In genomic region chr7:80200963-80201539, GRCm38 (mm10) we compare ENCODE assay signal across 15 mouse cellular contexts. TPM values are rescaled to one million over a fixed set of nuclear protein-coding genes. Genes with fewer than 3 reads are reported as not detected.
A peak's percentile ranks its signal among the peaks of the same experiment; 100 is the strongest.
DNase-seq lines count a peak whose midpoint lies in the region; ATAC-seq lines count a peak whose summit lies in the region.
"Had no signal": no experiment of that assay in that cellular context is flagged by ENCODE, and none has a peak within 500 bp of the region (broad histone marks: within the 10 kb centered on the region; RNA-seq: fewer than 3 reads in every experiment).

No protein-coding gene starts in this region.

- H3K27ac ChIP-seq in midbrain, embryonic 10.5 days (replicated peaks) = 0 out of 2 replicates have a peak overlapping the region, but pooled peaks have one; percentile 13
- no peak overlapping the region for H3K27ac ChIP-seq in midbrain, embryonic 14.5 days (replicated peaks; ENCODE audit: low read depth, low read length)
- H3K27ac ChIP-seq in hindbrain, embryonic 13.5 days = no peak overlapping the region
- H3K27ac ChIP-seq in liver, embryonic 15.5 days (replicated peaks) = peak overlapping the region; percentile 100
- H3K27ac ChIP-seq: embryonic facial prominence, embryonic 15.5 days had no signal

- 88% methylated on average over 5 of the region's 5 CpGs for WGBS in midbrain, embryonic 10.5 days
- WGBS in midbrain, embryonic 14.5 days = 92% methylated on average over 5 of the region's 5 CpGs
- WGBS in hindbrain, embryonic 13.5 days = 92% methylated on average over 5 of the region's 5 CpGs
- 84% methylated on average over 5 of the region's 5 CpGs for WGBS in liver, embryonic 15.5 days (ENCODE audit: insufficient replicate concordance)

- no peak overlapping the region for H3K9ac ChIP-seq in midbrain, embryonic 14.5 days (replicated peaks; ENCODE audit: low read length)
- H3K9ac ChIP-seq in hindbrain, embryonic 13.5 days = no peak overlapping the region
- peak overlapping the region; percentile 97 for H3K9ac ChIP-seq in liver, embryonic 15.5 days
- H3K9ac ChIP-seq: embryonic facial prominence, embryonic 15.5 days had no signal

- H3K4me3 ChIP-seq in midbrain, embryonic 10.5 days = no peak overlapping the region
- no peak overlapping the region for H3K4me3 ChIP-seq in midbrain, embryonic 14.5 days (replicated peaks; ENCODE audit: low read depth, low read length)
- no peak overlapping the region for H3K4me3 ChIP-seq in hindbrain, embryonic 13.5 days
- H3K4me3 ChIP-seq in liver, embryonic 15.5 days (replicated peaks) = peak overlapping the region; percentile 91

- H3K27me3 ChIP-seq in midbrain, embryonic 10.5 days (ENCODE audit: low read depth, poor library complexity, severe bottlenecking) = no peaks in the 10 kb centered on the region
- no peaks in the 10 kb centered on the region for H3K27me3 ChIP-seq in midbrain, embryonic 14.5 days (ENCODE audit: control insufficient read depth, insufficient read depth, low read length)
- no peaks in the 10 kb centered on the region for H3K27me3 ChIP-seq in hindbrain, embryonic 13.5 days
- no peaks in the 10 kb centered on the region for H3K27me3 ChIP-seq in liver, embryonic 15.5 days
- H3K27me3 ChIP-seq: embryonic facial prominence, embryonic 15.5 days had no signal

- no peak for ATAC-seq in midbrain, embryonic 14.5 days (ENCODE audit: low FRiP score, low TSS enrichment)
- ATAC-seq in hindbrain, embryonic 13.5 days (ENCODE audit: low FRiP score) = no peak
- no peak for ATAC-seq in liver, embryonic 15.5 days (ENCODE audit: insufficient read depth)

- H3K36me3 ChIP-seq in midbrain, embryonic 10.5 days = peaks cover 22% of the 10 kb centered on the region; the same call in 1 of the 2 replicates
- no peaks in the 10 kb centered on the region for H3K36me3 ChIP-seq in midbrain, embryonic 14.5 days (ENCODE audit: control insufficient read depth, insufficient read depth, low read length)
- H3K36me3 ChIP-seq in hindbrain, embryonic 13.5 days = no peaks in the 10 kb centered on the region
- peaks cover 50% of the 10 kb centered on the region for H3K36me3 ChIP-seq in liver, embryonic 15.5 days (replicated peaks)

- H3K4me1 ChIP-seq in midbrain, embryonic 10.5 days = peaks cover 89% of the 10 kb centered on the region
- peaks cover 59% of the 10 kb centered on the region for H3K4me1 ChIP-seq in midbrain, embryonic 14.5 days (ENCODE audit: control insufficient read depth, insufficient read depth, low read length)
- peaks cover 78% of the 10 kb centered on the region for H3K4me1 ChIP-seq in hindbrain, embryonic 13.5 days (replicated peaks)
- H3K4me1 ChIP-seq in liver, embryonic 15.5 days (replicated peaks) = peaks cover 92% of the 10 kb centered on the region

- H3K4me2 ChIP-seq in midbrain, embryonic 14.5 days (ENCODE audit: low read length) = no peak overlapping the region
- H3K4me2 ChIP-seq in hindbrain, embryonic 13.5 days = peak overlapping the region; percentile 13; the same call in 1 of the 2 replicates
- peak overlapping the region; percentile 91 for H3K4me2 ChIP-seq in liver, embryonic 15.5 days

- DNase-seq in adrenal gland, postnatal 10 days = peak; percentile 75
- no peak for DNase-seq in adrenal gland, adult 18-20 months (ENCODE audit: low spot score in 2 of 2)
- DNase-seq in midbrain, embryonic 10.5 days (ENCODE audit: low spot score) = no peak
- DNase-seq in midbrain, embryonic 14.5 days = no peak
- no peak for DNase-seq in layer of hippocampus, adult 9-11 months
- no peak for DNase-seq in testis, postnatal 10 days (ENCODE audit: low spot score)
- DNase-seq: cerebellum, adult 9-10 months; heart, adult 18-20 months; heart, postnatal 4 days; kidney, postnatal 10 days; lung, postnatal 14 days; thymus, adult 18-20 months had no signal

- H3K9me3 ChIP-seq in midbrain, embryonic 10.5 days (replicated peaks) = no peaks in the 10 kb centered on the region
- H3K9me3 ChIP-seq in midbrain, embryonic 14.5 days (ENCODE audit: control insufficient read depth, low read length) = no peaks in the 10 kb centered on the region
- no peaks in the 10 kb centered on the region for H3K9me3 ChIP-seq in hindbrain, embryonic 13.5 days
- H3K9me3 ChIP-seq in liver, embryonic 15.5 days (replicated peaks) = no peaks in the 10 kb centered on the region
- H3K9me3 ChIP-seq: embryonic facial prominence, embryonic 15.5 days had no signal

RNA-seq across cellular contexts. Expression of gene Sema4b, which starts 14.4 kb away (rescaled TPM):
- 10 to 100 TPM; 39.0 to 44.3 TPM for total RNA-seq in adrenal gland, postnatal 10 days (2021)
- total RNA-seq in adrenal gland, adult 18-20 months (2021) = 10 to 100 TPM; 62.7 to 75.9 TPM
- 12.6 and 16.5 TPM in 2 replicates for polyA plus RNA-seq in midbrain, embryonic 10.5 days (2016; fragmentation: Nextera tagmentation; extraction: Ambion mirVana)
- 19.8 and 21.9 TPM in 2 replicates for polyA plus RNA-seq in midbrain, embryonic 14.5 days (2014; fragmentation: Nextera tagmentation; extraction: Ambion mirVana)
- polyA plus RNA-seq in hindbrain, embryonic 13.5 days (2015; fragmentation: Nextera tagmentation; extraction: Ambion mirVana) = 23.9 and 26.5 TPM in 2 replicates
- polyA plus RNA-seq in liver, embryonic 15.5 days (2015; fragmentation: Nextera tagmentation; extraction: Ambion mirVana) = 15.2 and 15.5 TPM in 2 replicates

RNA-seq across cellular contexts. Expression of gene Cib1, which starts 31.6 kb away (rescaled TPM):
- total RNA-seq in adrenal gland, postnatal 10 days (2021) = 10 to 100 TPM; 50.6 to 54.9 TPM
- 10 to 100 TPM; 53.9 to 64.2 TPM for total RNA-seq in adrenal gland, adult 18-20 months (2021)
- 63.3 and 77.6 TPM in 2 replicates for polyA plus RNA-seq in midbrain, embryonic 10.5 days (2016; fragmentation: Nextera tagmentation; extraction: Ambion mirVana)
- 24.2 and 26.7 TPM in 2 replicates for polyA plus RNA-seq in midbrain, embryonic 14.5 days (2014; fragmentation: Nextera tagmentation; extraction: Ambion mirVana)
- 35.0 and 38.1 TPM in 2 replicates for polyA plus RNA-seq in hindbrain, embryonic 13.5 days (2015; fragmentation: Nextera tagmentation; extraction: Ambion mirVana)
- polyA plus RNA-seq in liver, embryonic 15.5 days (2015; fragmentation: Nextera tagmentation; extraction: Ambion mirVana) = 84.7 and 85.0 TPM in 2 replicates

RNA-seq across cellular contexts. Expression of gene Gdpgp1, which starts 31.6 kb away (rescaled TPM):
- 1 to 10 TPM; 3.0 to 3.9 TPM for total RNA-seq in adrenal gland, postnatal 10 days (2021)
- total RNA-seq in adrenal gland, adult 18-20 months (2021) = 1 to 10 TPM; 3.8 to 4.1 TPM
- 5.6 and 6.3 TPM in 2 replicates for polyA plus RNA-seq in midbrain, embryonic 10.5 days (2016; fragmentation: Nextera tagmentation; extraction: Ambion mirVana)
- 4.0 TPM in 2 replicates for polyA plus RNA-seq in midbrain, embryonic 14.5 days (2014; fragmentation: Nextera tagmentation; extraction: Ambion mirVana)
- 4.1 and 5.3 TPM in 2 replicates for polyA plus RNA-seq in hindbrain, embryonic 13.5 days (2015; fragmentation: Nextera tagmentation; extraction: Ambion mirVana)
- 2.0 and 2.1 TPM in 2 replicates for polyA plus RNA-seq in liver, embryonic 15.5 days (2015; fragmentation: Nextera tagmentation; extraction: Ambion mirVana)

RNA-seq across cellular contexts. Expression of gene Ttll13, which starts 45.1 kb away (rescaled TPM):
- total RNA-seq in adrenal gland, postnatal 10 days (2021) = 1 to 10 TPM; 1.1 to 1.8 TPM
- 1 to 10 TPM; 1.2 to 1.7 TPM for total RNA-seq in adrenal gland, adult 18-20 months (2021)
- polyA plus RNA-seq in midbrain, embryonic 10.5 days (2016; fragmentation: Nextera tagmentation; extraction: Ambion mirVana) = 0.68 and 0.94 TPM in 2 replicates
- 1.2 and 2.2 TPM in 2 replicates for polyA plus RNA-seq in midbrain, embryonic 14.5 days (2014; fragmentation: Nextera tagmentation; extraction: Ambion mirVana)
- 1.7 and 2.1 TPM in 2 replicates for polyA plus RNA-seq in hindbrain, embryonic 13.5 days (2015; fragmentation: Nextera tagmentation; extraction: Ambion mirVana)
- 0.16 and 0.20 TPM in 2 replicates for polyA plus RNA-seq in liver, embryonic 15.5 days (2015; fragmentation: Nextera tagmentation; extraction: Ambion mirVana)

RNA-seq across cellular contexts. Expression of gene Ngrn, which starts 60.0 kb away (rescaled TPM):
- 10 to 100 TPM; 38.7 to 47.4 TPM for total RNA-seq in adrenal gland, postnatal 10 days (2021)
- 10 to 100 TPM; 40.7 to 41.4 TPM for total RNA-seq in adrenal gland, adult 18-20 months (2021)
- polyA plus RNA-seq in midbrain, embryonic 10.5 days (2016; fragmentation: Nextera tagmentation; extraction: Ambion mirVana) = 44.8 and 48.9 TPM in 2 replicates
- 67.3 and 70.8 TPM in 2 replicates for polyA plus RNA-seq in midbrain, embryonic 14.5 days (2014; fragmentation: Nextera tagmentation; extraction: Ambion mirVana)
- polyA plus RNA-seq in hindbrain, embryonic 13.5 days (2015; fragmentation: Nextera tagmentation; extraction: Ambion mirVana) = 60.3 and 62.3 TPM in 2 replicates
- 25.4 and 28.3 TPM in 2 replicates for polyA plus RNA-seq in liver, embryonic 15.5 days (2015; fragmentation: Nextera tagmentation; extraction: Ambion mirVana)

Comparison
In these comparisons a context has a peak if more than half of its experiments do, and no peak if none do; other contexts are left out.
1. H3K27ac ChIP-seq: peak in midbrain, embryonic 10.5 days (single experiment) and liver, embryonic 15.5 days (single experiment); none in midbrain, embryonic 14.5 days (single experiment) and hindbrain, embryonic 13.5 days (single experiment).